Mouse (Mus musculus) ES-E14 (cell line): ENCODE measurements at regions not wholly inside any gene's neighbourhood (a gene's known extent, or its start where the extent isn't known, plus 50 kb on each side); places are given as distances from the start of the nearest gene placed in this dataset.

Source experiments
- DNase-seq: peaks from one replicate; pipeline ENCODE4 v3.0.0-alpha.2; 2013; ENCODE audit warnings: low read depth, low spot score
- H3K27ac ChIP-seq: 2 replicates; pipeline ENCODE4 v1.5.1; 2012; ENCODE audit warnings: low read depth, mild to moderate bottlenecking, low read length, moderate library complexity, mixed read lengths; ENCODE audit not compliant: poor library complexity, insufficient read depth, severe bottlenecking
- H3K36me3 ChIP-seq: 2 replicates; pipeline ENCODE4 v1.6.1; 2012; ENCODE audit warnings: mild to moderate bottlenecking, low read length, moderate library complexity, mixed read lengths; ENCODE audit not compliant: control insufficient read depth, poor library complexity, insufficient read depth, severe bottlenecking
- H3K4me1 ChIP-seq, 2 experiments: fragments of 150-350 bp in 1 of 2; sonication (generic) in 1 of 2; 2 replicates each; pipeline ENCODE4 v1.6.1; 2012; ENCODE audit warnings: low read length in 2 of 2, mild to moderate bottlenecking in 1 of 2, mixed read lengths in 1 of 2; ENCODE audit not compliant: control insufficient read depth in 2 of 2, insufficient read depth in 2 of 2, poor library complexity in 1 of 2
- H3K4me3 ChIP-seq, 2 experiments: fragments of 150-350 bp in 1 of 2; sonication (generic) in 1 of 2; 2 replicates each; pipeline ENCODE4 v1.5.1; 2012; ENCODE audit warnings: low read length in 2 of 2, low read depth in 1 of 2, mild to moderate bottlenecking in 1 of 2, mixed read lengths in 1 of 2; ENCODE audit not compliant: insufficient read depth in 1 of 2, poor library complexity in 1 of 2, severe bottlenecking in 1 of 2
- H3K9ac ChIP-seq: 2 replicates; pipeline ENCODE4 v1.6.1; 2012; ENCODE audit warnings: low read depth, mild to moderate bottlenecking, low read length, mixed read lengths; ENCODE audit not compliant: poor library complexity, insufficient read depth, severe bottlenecking
- H3K9me3 ChIP-seq: fragments of 150-350 bp; sonication (generic); 2 replicates; pipeline ENCODE4 v1.6.1; 2012; ENCODE audit warnings: low read depth, mild to moderate bottlenecking, low read length; ENCODE audit not compliant: control insufficient read depth, insufficient read depth
- CHD2 ChIP-seq: IDR thresholded peaks from 2 replicates; pipeline ENCODE4 v1.6.1; 2014; ENCODE audit warnings: mild to moderate bottlenecking, low read depth, low read length, inconsistent platforms
- HCFC1 ChIP-seq: IDR thresholded peaks from 2 replicates; pipeline ENCODE4 v1.6.1; 2012; ENCODE audit warnings: low read length, inconsistent platforms, borderline replicate concordance; ENCODE audit not compliant: insufficient read depth
- MAFK ChIP-seq: IDR thresholded peaks from 2 replicates; pipeline ENCODE4 v1.6.1; 2014; ENCODE audit warnings: mild to moderate bottlenecking, low read depth, low read length, inconsistent platforms; ENCODE audit not compliant: insufficient read depth
- ZC3H11A ChIP-seq: IDR thresholded peaks from 2 replicates; pipeline ENCODE4 v1.6.1; 2012; ENCODE audit warnings: low read depth, mild to moderate bottlenecking, inconsistent platforms, low read length, borderline replicate concordance
- ZNF384 ChIP-seq: IDR thresholded peaks from 2 replicates; pipeline ENCODE4 v1.6.1; 2012; ENCODE audit warnings: low read depth, low read length, inconsistent platforms
- in situ Hi-C, 2 experiments: fragments of 600-800 bp; cut with MboI; formaldehyde crosslinking; loops; one replicate each; pipeline ENCODE4 v1.15.1; 2025; ENCODE audit warnings: low sequenced_read_pairs in 2 of 2, inconsistent platforms in 1 of 2; ENCODE audit not compliant: unreplicated experiment in 2 of 2

DNA sequence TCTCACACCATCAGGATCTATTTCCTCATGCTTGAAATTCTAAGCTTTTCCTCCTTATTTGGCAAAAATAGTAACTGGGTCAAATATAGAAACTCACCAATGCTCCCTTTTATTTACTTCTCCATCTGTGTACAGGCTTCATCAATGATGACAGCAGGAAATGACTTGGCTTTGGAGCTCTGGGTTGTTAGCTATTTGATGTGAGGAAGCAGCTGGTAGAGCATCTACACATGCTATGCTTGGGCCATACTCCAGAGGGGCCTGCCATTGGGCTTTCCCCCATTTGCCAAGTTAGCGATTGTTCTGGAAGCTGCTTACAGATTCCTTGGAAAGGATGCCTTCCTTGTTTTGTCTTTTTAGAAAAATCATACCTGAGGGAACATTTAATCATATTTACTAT, 181.5 kb upstream of the F9 start:
- H3K4me3 ChIP-seq, result no peak overlapping the region
- in situ Hi-C loops, result loop anchor here in 1 of 2 experiments (25.0 kb wide), 2 partner anchors 630 to 645 kb away; no protein-coding TSS in a partner anchor
- H3K36me3 ChIP-seq, result no peaks in the 10 kb centered on the region
- no peaks in the 10 kb centered on the region for H3K9me3 ChIP-seq
- DNase-seq, result no peak
- TF ChIP-seq CHD2 (no peak), HCFC1 (no peak), MAFK (no peak), ZC3H11A (no peak), ZNF384 (no peak)
- no peak overlapping the region for H3K9ac ChIP-seq
- no peak overlapping the region for H3K27ac ChIP-seq
- H3K4me1 ChIP-seq, result no peaks in the 10 kb centered on the region
